Mouse (Mus musculus) limb, embryonic 13.5 days (tissue): Measurements from ENCODE around the gene Bcap31. TPM values are rescaled to one million over a fixed set of nuclear protein-coding genes. Genes with fewer than 3 reads are reported as not detected.
A peak's percentile ranks its signal among the peaks of the same experiment; 100 is the strongest.

Source experiments
- ATAC-seq: fragments of 200-750 bp; cut with Nextera tagmentation; 2 replicates; pipeline ENCODE4 v1.8.0; 2017; ENCODE audit warnings: low read depth, moderate number of reproducible peaks, moderate TSS enrichment; ENCODE audit not compliant: low FRiP score
- H3K27ac ChIP-seq: fragments of 300-500 bp; sonication (generic); 2 replicates; pipeline ENCODE4 v1.5.1; 2015; ENCODE audit warnings: inconsistent platforms, mild to moderate bottlenecking, moderate library complexity
- H3K27me3 ChIP-seq: fragments of 300-500 bp; sonication (generic); 2 replicates; pipeline ENCODE4 v1.6.1; 2015; ENCODE audit warnings: mild to moderate bottlenecking, inconsistent platforms
- H3K36me3 ChIP-seq: fragments of 300-500 bp; sonication (generic); 2 replicates; pipeline ENCODE4 v1.6.1; 2015; ENCODE audit warnings: inconsistent platforms, mild to moderate bottlenecking, moderate library complexity
- H3K4me1 ChIP-seq: fragments of 300-500 bp; sonication (generic); 2 replicates; pipeline ENCODE4 v1.6.1; 2015; ENCODE audit warnings: inconsistent platforms
- H3K4me2 ChIP-seq: fragments of 300-500 bp; sonication (generic); replicated peaks from 2 replicates; pipeline ENCODE4 v1.6.1; 2015; ENCODE audit warnings: inconsistent platforms, mild to moderate bottlenecking, moderate library complexity
- H3K4me3 ChIP-seq: fragments of 300-500 bp; sonication (generic); 2 replicates; pipeline ENCODE4 v1.5.1; 2015; ENCODE audit warnings: moderate library complexity, mild to moderate bottlenecking, inconsistent platforms
- H3K9ac ChIP-seq: fragments of 300-500 bp; sonication (generic); 2 replicates; pipeline ENCODE4 v1.6.1; 2015; ENCODE audit warnings: mild to moderate bottlenecking, inconsistent platforms
- H3K9me3 ChIP-seq: fragments of 300-500 bp; sonication (generic); 2 replicates; pipeline ENCODE4 v1.6.1; 2016; ENCODE audit warnings: inconsistent platforms
- WGBS: fragments of 180-500 bp; shearing (Covaris S2); methylation state at CpG from one replicate; pipeline ENCODE4 v1.1.7; 2015; 5-methylcytosine and 5-hydroxymethylcytosine counted together
- polyA plus RNA-seq: library from polyadenylated mRNA; unstranded; fragments of >200 nt; fragmentation: Nextera tagmentation; extraction: Ambion mirVana; gene quantifications from 2 replicates; pipeline ENCODE4 v1.2.1, GENCODE M21; 2015

Gene Bcap31
- polyA plus RNA-seq, 1 experiment from 2014 or later = 215 TPM

GRCm38 (mm10) chrX:73653392-73653791 is 62.6 kb downstream of the Bcap31 start:
- Histone ChIP-seq H3K4me1 (no peaks in the 10 kb centered on the region), H3K27ac (no peak overlapping the region), H3K4me3 (no peak overlapping the region), H3K9me3 (no peaks in the 10 kb centered on the region), H3K9ac (no peak overlapping the region), H3K4me2 (no peak overlapping the region), H3K27me3 (0 out of 2 replicates have a peak, but pooled peaks cover 3% of the 10 kb centered on the region), H3K36me3 (no peaks in the 10 kb centered on the region)
- no peak for ATAC-seq
- 79% methylated on average over 6 of the region's 6 CpGs for WGBS

- no peaks in the 10 kb centered on the region for H3K4me1 ChIP-seq
- no peak overlapping the region for H3K4me3 ChIP-seq
- WGBS = 75% methylated on average over 3 of the region's 3 CpGs
- ATAC-seq = no peak
- no peak overlapping the region for H3K9ac ChIP-seq
- no peak overlapping the region for H3K4me2 ChIP-seq
- H3K36me3 ChIP-seq = no peaks in the 10 kb centered on the region
- H3K9me3 ChIP-seq = no peaks in the 10 kb centered on the region
- 0 out of 2 replicates have a peak, but pooled peaks cover 3% of the 10 kb centered on the region for H3K27me3 ChIP-seq
- H3K27ac ChIP-seq = no peak overlapping the region
Observed at GRCm38 (mm10) chrX:73650869-73651268, 65.1 kb downstream of the Bcap31 start.

GRCm38 (mm10) chrX:73645121-73645520 is 70.9 kb downstream of the Bcap31 start:
- no peak for ATAC-seq
- no peaks in the 10 kb centered on the region for H3K36me3 ChIP-seq
- no peak overlapping the region for H3K9ac ChIP-seq
- 34% methylated on average over 4 of the region's 4 CpGs for WGBS
- H3K9me3 ChIP-seq = no peaks in the 10 kb centered on the region
- H3K27ac ChIP-seq = no peak overlapping the region
- no peak overlapping the region for H3K4me2 ChIP-seq
- H3K4me3 ChIP-seq = no peak overlapping the region
- H3K27me3 ChIP-seq = peaks cover 12% of the 10 kb centered on the region
- no peaks in the 10 kb centered on the region for H3K4me1 ChIP-seq

- Histone ChIP-seq H3K9me3 (no peaks in the 10 kb centered on the region), H3K27ac (no peak overlapping the region), H3K27me3 (peaks cover 61% of the 10 kb centered on the region), H3K9ac (peak overlapping the region; percentile 57), H3K4me2 (peak overlapping the region; percentile 66), H3K4me3 (peak overlapping the region; percentile 43), H3K4me1 (peaks cover 9% of the 10 kb centered on the region), H3K36me3 (no peaks in the 10 kb centered on the region)
- ATAC-seq = no peak
- WGBS = 16% methylated on average over 39 of the region's 41 CpGs
Observed at GRCm38 (mm10) chrX:73639901-73640469, 76.0 kb downstream of the Bcap31 start.

GRCm38 (mm10) chrX:73639255-73639675 is 76.7 kb downstream of the Bcap31 start, which contains the start of gene Dusp9:
Dusp9 (plus strand) TSS chrX:73639419.
- H3K9ac ChIP-seq = peak within 1 kb of the TSS; percentile 57
- peaks cover 9% of the 10 kb centered on the region for H3K4me1 ChIP-seq
- 15% methylated on average over 28 of the region's 28 CpGs for WGBS
- H3K27me3 ChIP-seq = peaks cover 66% of the 10 kb centered on the region
- H3K4me2 ChIP-seq = peak within 1 kb of the TSS; percentile 66
- H3K9me3 ChIP-seq = no peaks in the 10 kb centered on the region
- ATAC-seq = peak; percentile 84
- no peak within 1 kb of the TSS for H3K27ac ChIP-seq
- no peaks in the 10 kb centered on the region for H3K36me3 ChIP-seq
- peak within 1 kb of the TSS; percentile 43 for H3K4me3 ChIP-seq

GRCm38 (mm10) chrX:73637415-73637814 is 78.6 kb downstream of the Bcap31 start:
- 14% methylated on average over 19 of the region's 19 CpGs for WGBS
- H3K27ac ChIP-seq = no peak overlapping the region
- H3K4me3 ChIP-seq = peak overlapping the region; percentile 40
- H3K36me3 ChIP-seq = no peaks in the 10 kb centered on the region
- H3K9ac ChIP-seq = no peak overlapping the region; the same call in 1 of the 2 replicates
- no peak for ATAC-seq
- no peaks in the 10 kb centered on the region for H3K9me3 ChIP-seq
- peaks cover 9% of the 10 kb centered on the region for H3K4me1 ChIP-seq
- H3K27me3 ChIP-seq = peaks cover 81% of the 10 kb centered on the region
- H3K4me2 ChIP-seq = peak overlapping the region; percentile 70

Other genes with a start within 250 kb of the Bcap31 start
- gene Bgn, start 232.6 kb downstream of the Bcap31 start, polyA plus RNA-seq = 67.7 and 68.8 TPM in 2 replicates
- gene Atp2b3, start 213.1 kb downstream of the Bcap31 start, polyA plus RNA-seq = 0.24 and 0.31 TPM in 2 replicates
- 22.6 and 23.2 TPM in 2 replicates for gene Dusp9, start 76.8 kb downstream of the Bcap31 start, polyA plus RNA-seq
- gene Pnck, start 56.1 kb downstream of the Bcap31 start, polyA plus RNA-seq = 21.7 TPM in 2 replicates
- 8.3 and 8.8 TPM in 2 replicates for gene Slc6a8, start 43.0 kb downstream of the Bcap31 start, polyA plus RNA-seq
- gene Abcd1, start 422 bp upstream of the Bcap31 start, polyA plus RNA-seq = 16.1 and 17.1 TPM in 2 replicates
- gene Plxnb3, start 40.9 kb upstream of the Bcap31 start, polyA plus RNA-seq = 0.37 and 0.48 TPM in 2 replicates
- gene Srpk3, start 58.2 kb upstream of the Bcap31 start, polyA plus RNA-seq = 23.8 and 25.7 TPM in 2 replicates
- 200 and 206 TPM in 2 replicates for gene Idh3g, start 70.7 kb upstream of the Bcap31 start, polyA plus RNA-seq
- gene Ssr4, start 70.9 kb upstream of the Bcap31 start, polyA plus RNA-seq = 182 TPM in 2 replicates
- 1.2 and 1.6 TPM in 2 replicates for gene Pdzd4, start 108.8 kb upstream of the Bcap31 start, polyA plus RNA-seq
- gene Avpr2, start 175.9 kb upstream of the Bcap31 start, polyA plus RNA-seq = 0.05 and 0.13 TPM in 2 replicates
- 2.0 and 2.6 TPM in 2 replicates for gene L1cam, start 179.9 kb upstream of the Bcap31 start, polyA plus RNA-seq
- gene Arhgap4, start 205.7 kb upstream of the Bcap31 start, polyA plus RNA-seq = 3.0 and 3.9 TPM in 2 replicates
- 138 and 139 TPM in 2 replicates for gene Naa10, start 205.8 kb upstream of the Bcap31 start, polyA plus RNA-seq
- gene Renbp, start 214.7 kb upstream of the Bcap31 start, polyA plus RNA-seq = 29.7 and 32.3 TPM in 2 replicates